Mouse (Mus musculus) ZHBTc4 (cell line): Measurements from ENCODE around the gene Arhgap31.
"Not testable (repeated sequence)": the region's sequence is repeated elsewhere in the genome, so short reads cannot be mapped to it uniquely, and the experiment has no call there.

ENCODE experiments used
- DNase-seq: peaks from one replicate; pipeline ENCODE4 v3.0.0-alpha.2; 2011; ENCODE audit warnings: low read depth, low spot score

Arhgap31 gene

DNA sequence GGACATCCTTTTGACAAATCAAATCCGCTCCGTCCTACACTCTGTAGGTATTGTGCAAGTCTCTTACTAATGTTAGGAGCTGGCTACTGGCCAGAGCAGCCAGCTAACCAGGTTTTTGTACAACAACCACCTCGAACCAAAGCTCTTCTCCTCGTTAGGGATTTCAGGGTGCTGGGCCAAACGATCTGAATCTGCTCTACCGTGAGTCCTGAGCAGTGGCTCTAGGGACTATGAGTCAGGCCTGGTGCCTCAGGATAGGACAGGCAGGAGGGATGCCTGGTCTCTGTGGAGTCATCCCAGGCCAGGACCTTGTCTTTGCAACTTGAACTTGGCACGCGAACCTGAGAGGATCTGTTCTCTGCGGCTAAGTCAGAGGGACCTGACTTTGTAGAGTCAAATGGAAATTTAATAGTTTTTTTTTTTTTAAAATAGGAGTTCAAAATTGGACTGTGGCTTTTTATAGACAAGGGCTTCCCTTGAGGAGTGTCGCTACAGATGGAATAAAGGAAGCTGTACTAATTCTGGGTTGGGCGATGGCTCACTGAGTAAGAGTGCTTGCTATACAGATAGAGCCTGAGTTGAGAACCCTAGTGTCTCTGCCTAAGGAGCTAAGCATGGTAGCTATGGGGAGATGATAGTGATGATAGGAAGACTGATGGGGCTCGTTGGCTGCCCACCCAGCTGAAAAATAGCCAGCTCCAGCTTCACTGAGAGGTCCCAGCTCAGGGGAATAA, 24.4 kb downstream of the Arhgap31 start:
- no peak for DNase-seq

DNA sequence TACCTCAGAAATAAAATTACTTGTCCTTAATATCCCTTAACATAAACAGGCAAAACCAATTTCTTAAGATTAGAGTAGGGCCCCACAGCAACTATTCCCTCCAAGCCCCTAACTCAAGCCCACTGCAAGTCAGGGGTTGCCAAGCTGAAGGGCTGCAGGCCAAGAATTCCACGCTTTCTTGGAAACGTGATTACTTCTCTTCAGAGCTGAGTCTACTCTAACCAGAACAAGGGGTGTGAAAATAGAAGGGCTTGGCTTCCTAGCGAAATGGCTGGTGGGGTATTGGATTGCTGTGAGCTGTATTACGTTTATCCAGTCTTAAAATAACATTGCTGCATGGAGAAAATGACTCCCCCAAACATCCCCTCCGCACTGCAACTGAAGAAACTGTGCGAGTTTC, 25.4 kb downstream of the Arhgap31 start:
- no peak for DNase-seq

DNA sequence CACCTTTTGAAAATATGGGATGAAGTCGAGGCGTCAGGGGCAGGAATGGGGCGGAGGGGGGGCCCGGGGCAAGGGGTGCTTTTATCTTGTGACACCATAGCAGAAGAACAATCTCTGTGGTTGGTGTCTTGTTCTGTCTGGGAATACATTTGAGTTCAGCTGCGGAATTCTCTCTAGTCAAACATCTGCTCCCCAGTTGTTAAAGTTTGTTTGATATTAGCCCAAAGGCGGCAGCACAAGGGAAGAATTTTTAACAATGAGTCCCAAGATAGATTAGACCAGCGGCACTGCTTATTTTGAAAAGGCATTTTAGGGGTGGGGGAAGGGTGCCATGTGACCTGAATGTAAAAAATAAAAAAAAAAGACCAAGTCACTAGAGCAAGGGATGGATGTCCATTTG, 30.0 kb downstream of the Arhgap31 start:
- DNase-seq: no peak

DNA sequence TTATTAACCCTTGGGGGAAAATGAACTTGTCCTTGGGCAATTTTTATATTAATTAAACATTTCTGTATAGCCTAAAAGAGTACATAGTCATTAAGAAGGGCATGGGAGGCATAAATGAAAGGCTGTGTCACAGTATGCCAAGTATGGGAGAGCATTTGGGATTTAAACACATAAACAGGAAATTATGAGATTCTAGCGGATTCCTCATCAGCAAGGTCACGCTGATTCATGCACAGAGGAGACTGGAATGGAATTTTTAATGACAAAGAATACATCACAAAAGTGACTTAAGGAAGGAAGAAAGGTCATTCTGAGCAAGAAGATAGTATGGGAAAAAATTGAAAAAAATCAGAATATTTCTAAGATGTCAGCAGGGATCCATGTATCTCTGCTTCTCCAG, 31.8 kb downstream of the Arhgap31 start:
- DNase-seq: no peak

DNA sequence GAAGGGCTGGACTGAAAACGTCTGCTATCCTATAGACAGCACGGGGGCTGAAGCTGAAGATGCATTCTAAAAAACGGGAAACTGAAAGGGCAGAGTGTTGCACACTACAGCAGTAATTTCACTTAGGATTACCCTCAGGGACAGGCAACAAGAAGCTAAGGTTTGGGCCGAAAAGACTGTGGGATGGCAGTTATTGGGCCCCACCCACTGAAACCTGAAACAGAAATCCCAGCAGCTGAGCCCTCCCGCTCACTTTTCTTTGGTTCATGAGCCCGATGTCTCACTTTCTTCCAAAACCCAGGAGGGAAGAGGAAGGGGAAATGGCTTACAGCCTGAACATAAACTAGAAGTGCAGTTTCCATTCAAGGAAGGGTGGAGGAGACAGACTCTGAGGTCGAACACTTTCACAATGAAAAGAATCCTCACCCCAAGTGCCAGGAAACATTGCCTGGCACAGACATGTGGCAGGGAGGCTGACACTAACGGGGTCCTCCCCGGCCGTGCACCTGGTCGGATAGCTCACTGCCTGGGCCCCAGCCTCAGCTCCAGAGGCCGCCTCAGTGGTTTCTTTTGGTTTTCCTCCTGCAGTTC, 33.5 kb downstream of the Arhgap31 start:
- DNase-seq: peak; percentile 15

DNA sequence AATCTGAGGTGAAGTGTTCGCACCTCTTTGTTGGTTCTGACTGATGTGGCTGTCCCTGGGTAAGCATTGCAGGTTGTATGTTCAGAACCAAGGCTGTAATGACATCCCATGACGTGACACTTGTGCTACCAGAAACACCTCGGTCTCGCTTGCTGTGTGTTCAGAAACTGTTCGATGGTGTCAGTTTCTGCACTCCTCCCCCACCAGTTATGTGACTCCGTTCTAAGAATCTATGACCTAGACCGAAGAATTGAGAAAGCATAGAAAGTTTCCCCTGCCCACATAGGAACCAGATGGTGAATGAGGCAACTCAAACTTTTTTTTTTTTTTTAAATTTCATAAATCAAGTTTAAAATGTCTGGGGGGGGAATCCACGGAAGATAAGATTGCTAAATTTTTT, 34.2 kb downstream of the Arhgap31 start:
- no peak for DNase-seq

DNA sequence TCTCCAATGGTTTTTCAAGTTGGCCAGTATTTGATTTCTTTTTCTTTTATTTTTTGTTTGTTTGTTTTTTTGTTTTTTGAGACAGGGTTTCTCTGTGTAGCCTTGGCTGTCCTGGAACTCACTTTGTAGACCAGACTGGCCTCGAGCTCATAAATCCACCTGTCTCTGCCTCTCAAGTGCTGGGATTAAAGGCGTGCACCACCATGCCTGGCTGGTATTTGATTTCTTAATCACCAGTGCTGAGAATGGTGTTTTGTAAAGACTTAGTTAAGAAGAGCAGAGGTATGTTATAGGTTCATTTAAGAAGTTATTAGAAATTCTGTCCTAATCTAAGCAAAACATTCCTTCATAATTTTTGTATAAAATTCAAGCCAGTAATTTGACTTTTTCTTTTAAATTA, 35.1 kb downstream of the Arhgap31 start:
- DNase-seq: not testable (repeated sequence)

DNA sequence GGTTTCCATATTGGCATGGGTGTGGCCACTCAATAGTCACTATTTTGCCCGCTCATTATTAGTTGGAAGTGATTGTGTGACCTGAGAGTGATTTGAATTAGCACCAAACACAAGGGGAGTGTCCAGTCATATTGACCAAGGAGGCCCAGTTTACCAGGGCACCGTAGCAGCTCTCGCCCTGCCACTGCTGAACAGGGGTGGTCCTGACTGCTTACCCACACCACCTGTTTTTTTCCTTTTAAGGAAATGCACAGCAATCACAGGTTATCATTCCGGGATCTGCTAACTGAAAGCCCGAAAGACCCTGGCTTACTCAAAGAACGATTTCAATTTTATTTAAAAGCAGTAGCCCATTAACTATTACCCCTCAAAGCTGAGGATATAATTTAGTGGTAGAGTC, 35.9 kb downstream of the Arhgap31 start:
- DNase-seq: no peak

DNA sequence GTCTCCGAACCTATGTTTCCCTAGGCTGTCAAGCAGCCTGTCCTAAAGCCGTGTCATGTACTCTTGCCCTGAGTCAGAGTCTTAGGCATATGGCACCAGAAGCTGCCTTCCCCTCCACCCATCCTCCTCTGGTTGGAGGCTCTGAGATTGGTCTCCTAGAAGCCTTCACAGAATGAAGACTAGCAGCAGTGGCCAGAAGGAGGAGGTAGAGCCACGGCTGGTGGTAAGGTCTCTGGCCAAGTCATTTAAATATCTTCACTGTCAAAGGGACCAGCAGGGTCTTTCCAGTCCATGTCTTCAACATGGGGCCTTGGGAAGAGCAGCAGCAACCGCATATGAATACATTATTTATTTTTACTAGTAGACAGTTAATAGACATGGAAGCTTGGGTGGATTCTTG, 36.4 kb downstream of the Arhgap31 start:
- no peak for DNase-seq

DNA sequence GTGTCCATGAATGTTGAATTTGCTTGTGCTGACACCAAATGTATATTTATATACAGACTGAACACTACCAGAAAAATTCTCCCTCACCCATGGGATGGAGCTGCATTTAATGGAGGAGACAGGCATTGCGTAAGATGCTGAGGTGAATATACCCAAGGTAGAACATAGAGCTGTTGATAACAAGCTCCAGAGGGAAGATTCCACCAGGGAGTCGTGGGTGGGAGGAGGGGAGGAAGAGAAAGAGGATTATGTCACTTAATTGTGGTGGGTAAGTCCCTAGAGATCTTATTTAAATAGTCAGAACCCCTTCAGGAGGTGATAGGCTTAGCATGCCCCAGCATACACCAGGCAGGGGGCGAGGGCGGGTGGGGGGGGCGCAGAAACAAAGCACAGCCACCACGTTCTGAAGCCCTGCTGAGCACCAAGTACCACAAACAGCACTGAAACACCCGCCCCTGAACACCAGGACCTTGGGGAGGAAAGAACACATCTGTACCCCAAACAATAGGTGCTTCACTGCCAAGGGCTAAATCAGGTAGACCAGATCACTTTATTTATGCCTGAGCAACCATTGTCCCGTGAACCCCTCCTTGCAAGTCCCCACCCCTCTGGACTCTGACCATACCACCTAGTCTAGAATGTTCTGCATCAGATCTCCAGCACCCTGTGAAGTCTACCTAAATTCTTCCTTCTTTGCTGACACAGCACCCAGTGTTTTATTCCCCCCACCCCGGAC, 37.3 kb downstream of the Arhgap31 start:
- DNase-seq: no peak

DNA sequence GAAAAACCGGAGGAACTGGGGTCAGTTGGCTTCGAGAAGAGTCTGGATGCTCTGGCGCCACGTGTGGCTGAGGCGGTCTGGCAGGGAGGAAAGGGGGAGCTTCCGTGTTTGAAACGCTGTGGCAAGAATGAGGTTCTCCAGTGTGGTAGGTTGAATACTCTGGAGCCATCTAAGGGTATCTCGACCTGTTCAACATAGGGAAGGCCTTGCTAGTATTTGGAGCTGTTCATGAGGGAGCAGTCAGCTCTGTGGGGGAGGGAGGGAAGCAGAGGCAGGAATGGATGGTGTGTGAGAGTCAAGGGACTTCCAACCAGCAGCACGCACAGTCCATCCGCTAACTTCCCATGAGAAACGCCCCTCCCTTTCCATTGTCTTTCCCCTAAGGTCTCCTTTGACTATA, 38.2 kb downstream of the Arhgap31 start:
- DNase-seq: no peak

DNA sequence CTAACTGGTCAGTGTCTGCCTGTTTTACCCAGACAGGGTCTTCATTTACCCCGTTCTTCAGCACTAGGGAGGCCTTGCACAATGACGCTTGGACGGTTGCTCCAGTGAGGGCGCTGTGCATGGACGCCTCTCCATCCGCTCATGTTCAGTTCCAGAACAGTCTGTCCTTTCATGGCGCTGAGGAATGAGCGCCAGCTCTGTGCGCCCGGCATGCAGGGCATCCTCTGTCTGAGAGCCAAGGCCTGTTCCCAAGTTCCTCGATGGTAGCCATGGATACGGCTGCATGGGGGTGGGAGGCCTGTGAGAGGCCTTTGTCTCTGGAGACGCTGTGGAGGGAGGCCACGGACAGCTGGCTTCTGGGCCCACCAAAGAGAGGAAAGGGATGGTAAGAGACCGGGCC, 39.6 kb downstream of the Arhgap31 start:
- peak; percentile 51 for DNase-seq

DNA sequence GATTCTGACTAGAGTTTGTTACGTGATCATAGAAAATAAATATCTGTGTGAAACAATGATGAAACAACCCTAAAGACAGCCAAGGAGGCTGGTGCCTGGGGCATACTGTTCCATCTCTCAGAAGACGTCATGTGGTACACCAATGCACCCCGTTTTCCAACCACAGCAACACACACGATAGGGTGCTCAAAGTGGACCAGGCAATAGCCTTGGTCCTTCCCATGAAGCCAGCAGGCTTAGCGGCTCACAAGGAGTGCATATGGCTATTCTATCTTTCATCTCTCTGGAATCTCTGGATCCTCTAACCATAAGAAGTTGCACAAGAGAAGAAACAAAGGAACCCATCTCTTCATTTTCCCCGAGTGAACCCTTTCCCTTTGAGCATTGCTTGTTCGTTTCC, 40.1 kb downstream of the Arhgap31 start:
- no peak for DNase-seq

DNA sequence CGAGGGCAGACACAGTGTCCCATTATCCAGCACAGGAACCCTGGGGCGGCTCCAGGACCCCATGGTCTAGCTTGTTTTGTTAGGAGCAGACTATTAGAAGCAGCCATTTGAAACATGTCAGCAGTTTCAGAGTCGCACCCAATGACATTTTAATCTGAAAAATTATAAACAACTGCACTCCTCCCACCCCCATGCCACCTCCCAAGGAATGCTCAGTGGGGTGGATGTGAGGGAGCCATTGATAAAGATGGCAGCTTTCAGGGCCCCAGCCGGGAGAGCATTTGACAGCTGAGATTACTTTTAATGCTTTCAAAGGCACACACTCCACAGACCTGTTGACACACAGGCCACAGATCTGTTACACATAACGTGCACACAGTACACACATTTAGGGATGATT, 40.7 kb downstream of the Arhgap31 start:
- DNase-seq: no peak

DNA sequence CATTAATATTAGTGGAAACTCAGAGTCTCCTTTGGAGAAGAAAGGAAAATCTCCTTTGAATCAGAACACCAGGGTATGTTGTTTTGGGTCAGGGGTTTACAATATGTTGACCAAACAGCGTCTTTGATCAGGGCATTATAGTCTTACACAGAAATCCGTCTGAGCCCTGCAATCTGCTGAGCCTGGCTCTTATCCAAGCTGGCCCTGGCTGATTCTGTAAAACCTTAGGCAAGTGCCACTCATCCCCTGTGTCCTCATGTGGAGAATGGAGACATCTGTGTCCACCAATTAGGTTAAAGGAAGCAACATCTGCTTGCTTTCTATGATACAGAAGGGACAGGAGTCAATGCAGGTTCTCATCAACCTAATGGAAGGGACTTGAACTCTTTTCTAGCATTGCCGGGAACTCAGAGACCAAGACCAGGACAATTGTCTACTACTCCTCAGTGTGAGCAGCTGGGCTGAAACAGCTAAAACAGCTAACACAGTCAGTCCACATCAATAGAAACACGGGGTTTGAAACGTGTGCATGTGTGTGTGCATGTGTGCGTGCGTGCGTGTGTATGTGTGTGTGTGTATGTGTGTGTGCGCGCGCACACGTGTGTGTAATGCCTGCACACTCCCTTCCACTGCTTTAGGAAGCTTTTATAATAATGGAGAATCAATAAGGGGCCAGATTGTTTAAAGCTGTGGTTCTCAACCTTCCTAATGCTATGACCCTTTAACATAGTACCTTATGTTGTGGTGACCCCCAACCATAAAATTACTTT, 42.3 kb downstream of the Arhgap31 start:
- DNase-seq: no peak

DNA sequence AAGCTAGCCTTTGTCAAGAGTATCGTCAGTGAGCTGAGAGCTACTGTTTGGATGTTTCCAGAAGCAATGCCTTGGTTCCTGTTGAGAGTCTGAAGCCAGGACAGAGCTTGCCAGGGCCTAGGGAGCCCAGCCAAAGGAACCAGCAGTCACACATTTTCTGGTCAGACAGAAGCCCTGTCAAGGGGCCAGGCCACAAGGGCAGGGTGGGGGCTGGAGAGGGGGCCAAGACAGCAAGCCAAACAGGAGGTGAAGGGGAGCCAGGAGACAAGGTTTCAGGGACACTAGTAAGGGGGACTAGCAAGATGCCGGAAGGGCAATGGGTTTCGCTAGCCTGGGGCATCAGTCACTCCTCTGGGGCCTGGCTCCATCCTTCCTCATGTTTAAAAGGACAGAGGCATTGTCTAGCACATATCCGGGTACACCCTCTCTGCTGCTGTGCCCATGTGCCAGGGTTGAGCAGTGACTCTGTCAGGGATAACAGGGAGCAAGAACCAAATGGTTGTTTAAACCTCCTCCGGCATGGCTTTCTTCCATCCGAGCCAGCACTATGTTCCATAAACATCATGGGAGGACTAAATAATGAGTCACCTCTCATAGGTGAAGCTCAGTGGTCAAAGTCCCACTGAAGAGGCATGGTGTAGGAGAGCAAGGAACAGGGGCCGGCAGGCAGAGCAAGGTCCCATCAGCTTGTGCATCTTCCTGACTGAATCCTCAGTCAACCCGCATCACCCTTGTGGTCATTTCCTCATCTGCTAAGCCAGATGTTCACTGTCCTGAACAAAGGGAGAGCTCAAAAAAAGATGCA, 44.0 kb downstream of the Arhgap31 start:
- no peak for DNase-seq

DNA sequence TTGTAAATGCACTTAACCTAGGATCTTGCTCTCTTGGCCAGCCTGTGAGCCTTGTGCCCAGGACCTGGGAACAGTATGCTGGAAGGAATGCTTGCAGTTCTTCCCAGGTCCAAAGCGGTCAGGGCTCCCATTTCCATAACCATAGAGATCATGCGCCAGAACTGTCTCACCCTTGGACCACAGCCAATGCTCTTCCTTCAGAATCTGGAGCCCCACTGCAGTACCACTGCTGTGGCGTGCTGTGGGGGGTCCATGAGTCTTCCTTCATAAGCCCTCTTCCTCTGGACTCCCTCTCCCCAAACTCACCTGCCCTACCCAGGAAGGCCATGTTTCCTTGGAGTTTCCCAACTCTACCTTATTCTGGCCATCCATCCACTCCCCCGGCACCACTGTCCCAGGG, 46.6 kb downstream of the Arhgap31 start:
- no peak for DNase-seq

DNA sequence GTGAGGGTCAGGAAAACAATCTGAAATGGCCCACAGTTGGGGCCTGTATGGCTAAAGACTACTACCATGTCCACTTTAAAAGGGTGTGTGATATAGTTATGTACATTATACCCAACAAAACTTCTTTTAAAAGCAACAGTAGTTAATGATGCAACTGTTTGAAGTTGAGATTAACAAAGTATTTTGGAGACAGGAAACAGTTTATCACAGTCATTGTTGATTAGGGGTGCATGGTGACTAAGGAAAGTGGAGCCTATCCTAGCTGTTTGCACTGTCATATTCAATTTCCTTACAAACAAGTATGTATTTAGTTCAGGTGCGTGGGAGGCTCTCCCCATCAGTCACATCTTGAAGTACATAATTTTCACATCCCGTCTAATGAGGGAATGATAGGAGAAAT, 47.1 kb downstream of the Arhgap31 start:
- no peak for DNase-seq

DNA sequence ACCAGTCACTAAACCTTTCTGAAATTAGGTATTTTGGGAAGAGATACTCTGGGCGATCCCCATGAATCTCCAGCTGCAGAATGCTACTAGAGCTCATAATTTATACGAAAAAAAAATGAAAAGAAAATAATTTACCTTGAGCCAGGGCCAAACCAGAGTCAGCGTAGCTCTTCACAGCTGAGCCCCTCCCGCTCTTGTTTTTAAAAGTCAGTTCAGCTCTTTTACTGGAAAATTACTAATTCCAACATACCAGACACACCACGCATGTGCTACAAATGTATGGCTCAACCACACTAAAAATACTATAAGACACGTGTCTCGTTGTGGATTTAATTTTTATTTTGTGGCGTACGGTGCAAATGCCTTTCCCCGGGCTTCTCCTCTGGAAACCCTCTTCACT, 50.5 kb downstream of the Arhgap31 start:
- DNase-seq: no peak

DNA sequence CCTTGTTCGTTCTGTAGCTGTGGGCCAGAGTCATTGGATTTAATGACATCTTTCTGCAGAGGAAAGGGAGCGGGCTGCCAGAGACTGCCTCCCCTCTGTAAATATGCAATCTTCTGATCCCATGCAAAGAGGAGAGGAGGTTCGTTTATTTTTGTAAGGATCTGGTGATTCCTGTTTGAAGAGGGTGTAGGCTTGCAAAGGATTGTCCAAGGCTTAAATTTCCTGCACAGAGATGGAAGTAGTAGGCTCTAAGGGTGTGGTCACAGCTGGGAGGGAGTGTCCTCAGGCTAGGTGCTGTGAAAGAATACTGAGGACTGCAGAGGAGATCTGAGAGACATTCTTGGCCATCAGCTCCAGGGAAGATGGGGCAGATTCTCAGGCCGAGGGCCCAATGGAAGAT, 58.8 kb downstream of the Arhgap31 start:
- no peak for DNase-seq

DNA sequence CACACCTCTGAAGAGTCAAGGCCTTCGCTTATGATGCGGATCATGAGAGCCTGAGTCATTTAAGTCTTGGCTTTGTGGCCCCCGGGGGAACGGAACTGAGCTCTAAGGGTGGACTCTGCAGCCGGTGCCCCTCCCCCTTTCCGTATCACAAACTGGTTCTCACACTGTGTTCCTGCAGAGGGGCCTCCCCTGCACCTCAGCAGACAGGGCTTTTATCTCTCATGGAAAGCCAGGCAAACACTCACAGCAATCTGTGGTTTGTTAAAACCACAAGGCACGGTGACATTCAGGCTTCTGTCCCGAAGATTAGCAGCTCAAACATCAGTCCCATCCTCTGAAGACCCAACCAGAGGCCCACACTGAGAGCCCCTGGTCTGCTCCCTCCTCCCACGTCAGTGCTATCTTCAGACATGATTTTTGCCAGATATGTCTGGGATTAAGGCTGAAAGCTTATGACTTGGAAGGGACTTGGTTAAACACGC, 59.6 kb downstream of the Arhgap31 start:
- DNase-seq: no peak
